Mouse (Mus musculus) liver, embryonic 12.5 days (tissue): ENCODE results near the gene Tdrd9. TPM values are rescaled to one million over a fixed set of nuclear protein-coding genes. Genes with fewer than 3 reads are reported as not detected.

ENCODE experiments used
- ATAC-seq: fragments of 200-750 bp; cut with Nextera tagmentation; 2 replicates; pipeline ENCODE4 v1.8.0; 2017; ENCODE audit warnings: moderate number of reproducible peaks, mild to moderate bottlenecking, moderate library complexity
- H3K27ac ChIP-seq: fragments of 300-500 bp; sonication (generic); 2 replicates; pipeline ENCODE4 v1.5.1; 2016; ENCODE audit warnings: mild to moderate bottlenecking
- H3K27me3 ChIP-seq: fragments of 300-500 bp; sonication (generic); replicated peaks from 2 replicates; pipeline ENCODE4 v1.6.1; 2016; ENCODE audit warnings: mild to moderate bottlenecking, moderate library complexity
- H3K36me3 ChIP-seq: fragments of 300-500 bp; sonication (generic); 2 replicates; pipeline ENCODE4 v1.6.1; 2016; ENCODE audit warnings: mild to moderate bottlenecking, moderate library complexity
- H3K4me1 ChIP-seq: fragments of 300-500 bp; sonication (generic); 2 replicates; pipeline ENCODE4 v1.6.1; 2016
- H3K4me2 ChIP-seq: fragments of 300-500 bp; sonication (generic); 2 replicates; pipeline ENCODE4 v1.6.1; 2016; ENCODE audit warnings: mild to moderate bottlenecking, moderate library complexity
- H3K4me3 ChIP-seq: fragments of 300-500 bp; sonication (generic); 2 replicates; pipeline ENCODE4 v1.5.1; 2016; ENCODE audit warnings: mild to moderate bottlenecking, moderate library complexity
- H3K9ac ChIP-seq: fragments of 300-500 bp; sonication (generic); 2 replicates; pipeline ENCODE4 v1.6.1; 2016; ENCODE audit warnings: mild to moderate bottlenecking, moderate library complexity
- H3K9me3 ChIP-seq: fragments of 300-500 bp; sonication (generic); replicated peaks from 2 replicates; pipeline ENCODE4 v1.6.1; 2016; ENCODE audit warnings: mild to moderate bottlenecking, moderate library complexity
- WGBS: fragments of 180-500 bp; shearing (Covaris S2); methylation state at CpG from one replicate; pipeline ENCODE4 v1.1.7; 2016; ENCODE audit not compliant: insufficient replicate concordance; 5-methylcytosine and 5-hydroxymethylcytosine counted together
- polyA plus RNA-seq: library from polyadenylated mRNA; unstranded; fragments of >200 nt; fragmentation: Nextera tagmentation; extraction: Ambion mirVana; gene quantifications from 2 replicates; pipeline ENCODE4 v1.2.1, GENCODE M21; 2016

Gene Tdrd9
- 0.04 and 0.10 TPM in 2 replicates for polyA plus RNA-seq

- no peak for ATAC-seq
- H3K27me3 ChIP-seq = no peaks in the 10 kb centered on the region
- no peak within 1 kb of the TSS for H3K4me3 ChIP-seq
- H3K4me1 ChIP-seq = peaks cover 4% of the 10 kb centered on the region
- H3K36me3 ChIP-seq = no peaks in the 10 kb centered on the region
- 76% methylated on average over 18 of the region's 18 CpGs for WGBS
- no peak within 1 kb of the TSS for H3K4me2 ChIP-seq
- H3K27ac ChIP-seq = no peak within 1 kb of the TSS
- no peaks in the 10 kb centered on the region for H3K9me3 ChIP-seq
- no peak within 1 kb of the TSS for H3K9ac ChIP-seq
Observed at GRCm38 (mm10) chr12:111971231-111971686, at the start of gene Tdrd9. Gene Tdrd9 (plus strand): TSS chr12:111971559.

GRCm38 (mm10) chr12:111923117-111923516, 48.2 kb upstream of the Tdrd9 start:
- peak overlapping the region; percentile 61 for H3K27ac ChIP-seq
- H3K4me2 ChIP-seq = no peak overlapping the region
- no peaks in the 10 kb centered on the region for H3K9me3 ChIP-seq
- H3K4me1 ChIP-seq = peaks cover 28% of the 10 kb centered on the region
- H3K36me3 ChIP-seq = no peaks in the 10 kb centered on the region
- 48% methylated on average over 6 of the region's 6 CpGs for WGBS
- ATAC-seq = peak; percentile 76
- H3K27me3 ChIP-seq = peaks cover 16% of the 10 kb centered on the region
- H3K9ac ChIP-seq = no peak overlapping the region
- H3K4me3 ChIP-seq = no peak overlapping the region

GRCm38 (mm10) chr12:111927338-111927737, 44.0 kb upstream of the Tdrd9 start:
- Histone ChIP-seq H3K36me3 (no peaks in the 10 kb centered on the region), H3K9ac (no peak overlapping the region), H3K9me3 (no peaks in the 10 kb centered on the region), H3K4me1 (peaks cover 27% of the 10 kb centered on the region), H3K27ac (no peak overlapping the region), H3K4me3 (no peak overlapping the region), H3K4me2 (no peak overlapping the region), H3K27me3 (0 out of 2 replicates have a peak, but pooled peaks cover 6% of the 10 kb centered on the region)
- ATAC-seq = no peak
- 70% methylated on average over 1 of the region's 1 CpGs for WGBS

GRCm38 (mm10) chr12:111928411-111928966, 42.9 kb upstream of the Tdrd9 start:
- Histone ChIP-seq H3K4me2 (no peak overlapping the region), H3K27ac (no peak overlapping the region), H3K4me3 (no peak overlapping the region), H3K9ac (no peak overlapping the region), H3K36me3 (no peaks in the 10 kb centered on the region), H3K9me3 (no peaks in the 10 kb centered on the region), H3K4me1 (peaks cover 27% of the 10 kb centered on the region), H3K27me3 (0 out of 2 replicates have a peak, but pooled peaks cover 6% of the 10 kb centered on the region)
- WGBS = 78% methylated on average over 18 of the region's 18 CpGs
- no peak for ATAC-seq

- Histone ChIP-seq H3K27ac (no peak overlapping the region), H3K9me3 (no peaks in the 10 kb centered on the region), H3K9ac (no peak overlapping the region), H3K4me1 (peaks cover 29% of the 10 kb centered on the region), H3K27me3 (0 out of 2 replicates have a peak, but pooled peaks cover 6% of the 10 kb centered on the region), H3K4me2 (no peak overlapping the region), H3K4me3 (no peak overlapping the region), H3K36me3 (no peaks in the 10 kb centered on the region)
- ATAC-seq = no peak
- 70% methylated on average over 9 of the region's 9 CpGs for WGBS
Observed at GRCm38 (mm10) chr12:111931411-111932025, 39.8 kb upstream of the Tdrd9 start.

GRCm38 (mm10) chr12:111932513-111932912, 38.8 kb upstream of the Tdrd9 start:
- ATAC-seq = no peak
- Histone ChIP-seq H3K27ac (no peak overlapping the region), H3K36me3 (no peaks in the 10 kb centered on the region), H3K4me1 (peaks cover 39% of the 10 kb centered on the region), H3K27me3 (0 out of 2 replicates have a peak, but pooled peaks cover 6% of the 10 kb centered on the region), H3K9me3 (no peaks in the 10 kb centered on the region), H3K4me2 (no peak overlapping the region), H3K9ac (no peak overlapping the region), H3K4me3 (no peak overlapping the region)
- WGBS = 65% methylated on average over 3 of the region's 3 CpGs

GRCm38 (mm10) chr12:111933032-111933704, 38.2 kb upstream of the Tdrd9 start:
- H3K27ac ChIP-seq = no peak overlapping the region; the same call in 1 of the 2 replicates
- 35% methylated on average over 11 of the region's 11 CpGs for WGBS

GRCm38 (mm10) chr12:111933971-111934370, 37.4 kb upstream of the Tdrd9 start:
- H3K27ac ChIP-seq = 0 out of 2 replicates have a peak overlapping the region, but pooled peaks have one; percentile 21
- H3K9ac ChIP-seq = no peak overlapping the region
- ATAC-seq = no peak
- H3K4me1 ChIP-seq = peaks cover 54% of the 10 kb centered on the region
- H3K27me3 ChIP-seq = 0 out of 2 replicates have a peak, but pooled peaks cover 6% of the 10 kb centered on the region
- H3K4me3 ChIP-seq = no peak overlapping the region
- H3K9me3 ChIP-seq = no peaks in the 10 kb centered on the region
- 69% methylated on average over 2 of the region's 2 CpGs for WGBS
- peak overlapping the region; percentile 32; the same call in 1 of the 2 replicates for H3K4me2 ChIP-seq
- no peaks in the 10 kb centered on the region for H3K36me3 ChIP-seq

More at GRCm38 (mm10) chr12:111933032-111933704, 38.2 kb upstream of the Tdrd9 start:
- no peak overlapping the region for H3K9ac ChIP-seq
- peaks cover 46% of the 10 kb centered on the region for H3K4me1 ChIP-seq
- peak overlapping the region; percentile 32 for H3K4me2 ChIP-seq
- H3K27me3 ChIP-seq = 0 out of 2 replicates have a peak, but pooled peaks cover 6% of the 10 kb centered on the region
- H3K9me3 ChIP-seq = no peaks in the 10 kb centered on the region
- ATAC-seq = peak; percentile 73
- H3K36me3 ChIP-seq = no peaks in the 10 kb centered on the region
- H3K4me3 ChIP-seq = no peak overlapping the region

- no peak overlapping the region for H3K4me3 ChIP-seq
- no peak for ATAC-seq
- H3K27me3 ChIP-seq = 0 out of 2 replicates have a peak, but pooled peaks cover 2% of the 10 kb centered on the region
Observed at GRCm38 (mm10) chr12:111936706-111937550, 34.4 kb upstream of the Tdrd9 start.

GRCm38 (mm10) chr12:111938623-111939177, 32.7 kb upstream of the Tdrd9 start:
- H3K36me3 ChIP-seq = peaks cover 7% of the 10 kb centered on the region; the same call in 1 of the 2 replicates
- peaks cover 62% of the 10 kb centered on the region for H3K4me1 ChIP-seq
- no peaks in the 10 kb centered on the region for H3K27me3 ChIP-seq
- H3K9me3 ChIP-seq = no peaks in the 10 kb centered on the region
- 33% methylated on average over 1 of the region's 1 CpGs for WGBS
- no peak overlapping the region for H3K4me3 ChIP-seq
- peak; percentile 36; the same call in 1 of the 2 replicates for ATAC-seq
- no peak overlapping the region for H3K4me2 ChIP-seq
- no peak overlapping the region for H3K9ac ChIP-seq
- H3K27ac ChIP-seq = 0 out of 2 replicates have a peak overlapping the region, but pooled peaks have one; percentile 2

More at GRCm38 (mm10) chr12:111936706-111937550, 34.4 kb upstream of the Tdrd9 start:
- peak overlapping the region; percentile 21 for H3K4me2 ChIP-seq
- H3K9me3 ChIP-seq = no peaks in the 10 kb centered on the region
- H3K9ac ChIP-seq = no peak overlapping the region
- H3K36me3 ChIP-seq = peaks cover under 1% of the 10 kb centered on the region; the same call in 1 of the 2 replicates
- peaks cover 62% of the 10 kb centered on the region for H3K4me1 ChIP-seq
- no peak overlapping the region for H3K27ac ChIP-seq
- 48% methylated on average over 24 of the region's 24 CpGs for WGBS
